Mouse (Mus musculus) spleen, adult 2 months (tissue): Measurements from ENCODE around the gene Tsku. TPM values are rescaled to one million over a fixed set of nuclear protein-coding genes. Genes with fewer than 3 reads are reported as not detected.

Experiments used
- DNase-seq, 2 experiments: peaks; one replicate each; pipeline versions ENCODE4 v3.0.0 to v3.0.0-alpha.2; 2012 to 2021; ENCODE audit warnings: low spot score in 2 of 2, low read depth in 1 of 2
- H3K27ac ChIP-seq: fragments of 200-500 bp; 2 replicates; pipeline ENCODE4 v1.5.1; 2012; ENCODE audit warnings: low read length, inconsistent platforms; ENCODE audit not compliant: insufficient read depth
- H3K27me3 ChIP-seq: fragments of 200-500 bp; 2 replicates; pipeline ENCODE4 v1.6.1; 2012; ENCODE audit warnings: mild to moderate bottlenecking, moderate library complexity, low read length, inconsistent platforms; ENCODE audit not compliant: control insufficient read depth, insufficient read depth
- H3K36me3 ChIP-seq: fragments of 200-500 bp; 2 replicates; pipeline ENCODE4 v1.6.1; 2012; ENCODE audit warnings: mild to moderate bottlenecking, low read length, inconsistent platforms; ENCODE audit not compliant: control insufficient read depth, insufficient read depth
- H3K4me1 ChIP-seq: fragments of 200-500 bp; 2 replicates; pipeline ENCODE4 v1.6.1; 2011; ENCODE audit warnings: inconsistent platforms; ENCODE audit not compliant: control insufficient read depth, insufficient read depth, insufficient read length
- H3K4me3 ChIP-seq: fragments of 200-500 bp; 2 replicates; pipeline ENCODE4 v1.5.1; 2011; ENCODE audit warnings: mild to moderate bottlenecking, inconsistent platforms; ENCODE audit not compliant: insufficient read depth, insufficient read length; ENCODE audit errors: extremely low read depth
- CTCF ChIP-seq: fragments of 200-500 bp; IDR thresholded peaks from 2 replicates; pipeline ENCODE4 v1.5.1; 2011; ENCODE audit warnings: mild to moderate bottlenecking, inconsistent platforms; ENCODE audit not compliant: insufficient read depth, insufficient read length, insufficient replicate concordance; ENCODE audit errors: extremely low read depth
- POLR2A ChIP-seq: fragments of 200-500 bp; IDR thresholded peaks from 2 replicates; pipeline ENCODE4 v1.6.1; 2011; ENCODE audit warnings: low read depth, low read length, inconsistent platforms
- WGBS: fragments of 180-500 bp; shearing (Covaris S2); methylation state at CpG from one replicate; pipeline ENCODE4 v1.1.7; 2018; 5-methylcytosine and 5-hydroxymethylcytosine counted together
- polyA plus RNA-seq: library from polyadenylated mRNA; depleted of rRNA; stranded (reverse); fragments of >200 nt; gene quantifications from 2 replicates; pipeline ENCODE4 v1.2.3, GENCODE M21; 2012

Gene Tsku
- polyA plus RNA-seq, 1 experiment: 12.0 TPM

DNA sequence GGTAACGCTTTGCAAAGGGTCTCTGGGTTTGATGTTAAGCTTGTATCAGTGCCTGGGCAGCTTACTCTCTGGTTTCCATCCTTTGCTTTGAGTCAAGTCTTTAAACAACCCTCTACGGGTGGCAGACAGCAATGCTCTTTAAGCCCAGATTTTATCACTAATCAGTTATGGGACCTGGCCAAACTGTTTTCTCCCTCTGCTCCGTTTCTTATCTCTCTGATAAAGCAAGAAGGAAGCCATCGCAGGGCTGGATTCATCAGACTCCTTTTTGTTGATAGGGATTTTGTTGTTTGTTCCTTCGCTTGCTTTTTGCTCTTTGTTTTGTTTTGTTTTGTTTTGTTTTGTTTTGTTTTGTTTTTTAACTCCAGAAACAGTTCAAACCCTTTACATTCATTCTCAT lies 20.8 kb downstream of the Tsku start:
- TF ChIP-seq POLR2A (no peak), CTCF (no peak)
- no peak for DNase-seq
- WGBS: 84% methylated on average over 5 of the region's 5 CpGs
- Histone ChIP-seq H3K27ac (no peak overlapping the region), H3K36me3 (no peaks in the 10 kb centered on the region), H3K27me3 (no peaks in the 10 kb centered on the region), H3K4me3 (no peak overlapping the region), H3K4me1 (no peaks in the 10 kb centered on the region)

DNA sequence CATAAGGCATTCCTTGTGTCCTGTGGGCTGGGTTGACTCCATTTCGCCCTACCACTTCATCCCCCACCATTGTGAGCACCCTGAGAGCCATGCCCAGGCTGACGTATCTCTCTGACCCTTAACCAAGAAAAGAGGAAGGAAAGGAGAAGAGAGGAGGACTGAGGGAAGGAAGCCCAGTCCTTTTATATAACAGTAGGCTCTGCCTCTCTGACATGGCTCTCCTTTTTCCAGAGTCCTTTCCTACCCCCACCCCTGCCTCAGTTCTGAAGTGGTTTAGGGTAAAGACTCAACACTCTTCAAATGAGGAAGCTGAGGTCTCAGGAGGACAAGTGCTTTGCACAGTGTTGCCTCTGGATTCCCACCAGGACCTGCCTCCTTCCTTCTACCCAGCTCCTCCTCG lies 27.1 kb downstream of the Tsku start:
- H3K27ac ChIP-seq: no peak overlapping the region
- 36% methylated on average over 3 of the region's 3 CpGs for WGBS
- TF ChIP-seq POLR2A: no peak
- no peak for TF ChIP-seq CTCF
- no peak overlapping the region for H3K4me3 ChIP-seq
- no peaks in the 10 kb centered on the region for H3K36me3 ChIP-seq
- H3K27me3 ChIP-seq: no peaks in the 10 kb centered on the region
- DNase-seq: no peak
- H3K4me1 ChIP-seq: no peaks in the 10 kb centered on the region; the same call in 1 of the 2 replicates

DNA sequence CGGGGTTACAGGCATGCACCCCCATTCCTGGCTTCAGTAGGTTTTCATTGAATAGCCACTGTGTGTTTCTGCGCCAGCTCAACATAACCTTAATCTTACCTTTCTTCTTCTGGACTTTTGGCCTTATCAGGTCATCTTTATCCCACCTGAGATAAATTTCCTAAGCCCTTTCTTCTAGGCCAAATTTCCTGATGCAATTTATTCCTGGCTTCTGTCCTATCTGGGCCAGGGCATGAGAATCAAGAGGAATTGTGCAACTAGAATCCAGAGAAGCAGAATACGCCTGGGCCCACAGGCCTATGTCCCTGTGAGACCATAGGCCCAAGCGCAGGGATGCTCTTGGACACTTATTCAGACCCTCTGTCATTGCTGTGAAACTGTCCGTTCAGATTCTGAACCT lies 27.6 kb downstream of the Tsku start:
- WGBS: 91% methylated on average over 5 of the region's 5 CpGs
- Histone ChIP-seq H3K27ac (no peak overlapping the region), H3K27me3 (no peaks in the 10 kb centered on the region), H3K36me3 (no peaks in the 10 kb centered on the region), H3K4me1 (no peaks in the 10 kb centered on the region; the same call in 1 of the 2 replicates), H3K4me3 (no peak overlapping the region)
- DNase-seq: no peak
- no peak for TF ChIP-seq CTCF
- no peak for TF ChIP-seq POLR2A

DNA sequence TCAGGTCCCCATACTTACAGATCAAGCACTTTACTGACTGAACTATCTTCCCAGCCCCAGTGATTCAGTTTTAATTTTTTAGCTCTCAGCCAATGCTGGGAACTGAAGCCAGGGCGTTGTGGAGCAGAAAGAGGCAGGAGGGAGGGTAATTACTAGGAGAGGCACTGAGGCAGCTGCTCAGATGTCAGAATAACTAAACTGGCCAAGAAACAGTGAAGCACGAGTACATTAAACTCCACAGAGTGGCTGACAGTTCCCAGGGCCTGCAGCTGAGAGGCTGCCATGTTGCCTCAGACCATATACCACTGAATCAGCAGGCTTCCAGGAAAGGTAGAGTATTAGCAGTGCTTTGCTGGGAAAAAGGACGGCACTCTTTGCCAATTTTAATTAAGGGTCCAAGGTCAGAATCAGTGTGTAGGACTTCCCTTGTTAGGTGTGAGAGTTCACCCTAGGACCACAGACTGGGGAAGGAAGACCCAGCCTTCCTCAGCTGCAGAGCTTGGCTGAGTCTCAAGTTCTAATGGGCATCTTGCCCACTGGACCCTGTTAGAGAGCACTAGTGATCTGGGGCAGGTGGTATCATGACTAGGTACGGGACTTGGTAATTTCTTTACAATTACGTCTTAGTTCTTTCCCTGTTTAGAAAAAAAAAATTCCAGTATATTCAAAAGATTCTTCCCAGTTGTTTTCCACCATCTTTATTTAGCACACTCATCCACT lies 28.3 kb downstream of the Tsku start:
- Histone ChIP-seq H3K27ac (no peak overlapping the region), H3K4me1 (no peaks in the 10 kb centered on the region; the same call in 1 of the 2 replicates), H3K36me3 (no peaks in the 10 kb centered on the region), H3K27me3 (no peaks in the 10 kb centered on the region), H3K4me3 (no peak overlapping the region)
- DNase-seq: no peak
- 81% methylated on average over 5 of the region's 5 CpGs for WGBS
- TF ChIP-seq POLR2A: no peak
- TF ChIP-seq CTCF: no peak

DNA sequence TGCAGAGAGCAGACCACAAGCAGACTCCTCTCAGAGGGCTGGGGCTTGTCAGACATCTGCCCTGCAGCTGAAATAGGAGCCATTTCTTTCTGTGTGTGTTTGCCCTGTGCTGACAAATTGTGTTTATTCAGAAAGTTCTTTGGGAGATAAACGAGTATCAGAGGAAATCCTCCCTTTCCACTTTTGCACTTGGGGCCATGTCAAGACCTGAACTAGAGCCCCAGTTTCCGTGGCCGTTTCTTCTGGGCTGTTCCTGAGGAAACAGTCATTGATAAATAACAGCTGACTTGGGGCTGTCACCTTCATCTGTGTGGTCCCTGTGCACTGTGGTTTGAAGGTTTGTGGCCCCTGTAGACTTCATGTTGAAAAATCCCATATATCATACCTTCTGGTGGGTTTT lies 29.2 kb downstream of the Tsku start:
- DNase-seq: no peak
- Histone ChIP-seq H3K27me3 (no peaks in the 10 kb centered on the region), H3K27ac (no peak overlapping the region), H3K4me3 (no peak overlapping the region), H3K36me3 (no peaks in the 10 kb centered on the region), H3K4me1 (no peaks in the 10 kb centered on the region; the same call in 1 of the 2 replicates)
- WGBS: 47% methylated on average over 3 of the region's 3 CpGs
- no peak for TF ChIP-seq POLR2A
- no peak for TF ChIP-seq CTCF

DNA sequence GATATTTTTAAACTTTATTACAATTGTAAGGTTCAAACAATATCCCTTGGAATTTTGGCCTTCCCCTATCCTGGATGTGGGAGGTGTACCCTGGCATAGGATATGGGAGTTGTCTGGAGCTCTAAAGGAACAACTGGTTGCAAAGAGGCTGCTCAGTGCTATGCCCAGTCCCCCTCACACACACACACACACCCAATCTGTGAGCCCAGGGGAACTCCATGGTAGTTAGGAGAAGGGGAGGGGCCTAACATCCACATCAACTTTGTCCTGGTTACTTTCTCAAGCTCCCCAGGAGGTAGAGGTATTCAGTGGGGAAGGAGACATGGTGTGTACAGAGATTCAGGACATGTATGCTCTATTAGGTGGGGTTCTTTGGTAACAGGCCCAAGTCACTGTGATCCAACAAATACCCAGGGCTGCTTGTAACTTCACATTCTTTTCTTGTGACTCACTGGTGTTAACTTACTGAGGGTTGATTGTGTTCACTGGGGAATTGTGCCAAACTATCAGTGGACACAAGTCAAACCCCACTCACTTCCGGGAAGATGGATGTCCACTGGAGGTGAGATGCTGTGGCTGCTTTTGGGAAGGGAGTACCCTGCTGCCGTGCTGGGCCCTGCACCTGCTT lies 30.6 kb downstream of the Tsku start:
- WGBS: 97% methylated on average over 2 of the region's 2 CpGs
- H3K4me1 ChIP-seq: no peaks in the 10 kb centered on the region; the same call in 1 of the 2 replicates
- no peak overlapping the region for H3K27ac ChIP-seq
- H3K27me3 ChIP-seq: no peaks in the 10 kb centered on the region
- no peaks in the 10 kb centered on the region for H3K36me3 ChIP-seq
- TF ChIP-seq POLR2A (no peak), CTCF (no peak)
- H3K4me3 ChIP-seq: no peak overlapping the region
- no peak for DNase-seq
